Mouse (Mus musculus) liver, adult 2 months (tissue): ENCODE measurements around the gene Tmem143. TPM values are rescaled to one million over a fixed set of nuclear protein-coding genes. Genes with fewer than 3 reads are reported as not detected.

ENCODE experiments used
- DNase-seq: peaks from one replicate; pipeline ENCODE4 v3.0.0-alpha.2; 2011; ENCODE audit warnings: low read depth, low spot score; ENCODE audit errors: extremely low read depth
- H3K27ac ChIP-seq: fragments of 200-500 bp; replicated peaks from 2 replicates; pipeline ENCODE4 v1.5.1; 2012; ENCODE audit warnings: low read depth, mild to moderate bottlenecking, control low read depth, inconsistent platforms, low read length; ENCODE audit not compliant: insufficient read depth
- H3K27me3 ChIP-seq: fragments of 200-500 bp; 2 replicates; pipeline ENCODE4 v1.6.1; 2012; ENCODE audit warnings: mild to moderate bottlenecking, moderate library complexity, low read length, inconsistent platforms; ENCODE audit not compliant: control insufficient read depth, insufficient read depth
- H3K36me3 ChIP-seq: fragments of 200-500 bp; 2 replicates; pipeline ENCODE4 v1.6.1; 2012; ENCODE audit warnings: low read length, inconsistent platforms; ENCODE audit not compliant: control insufficient read depth, insufficient read depth
- H3K4me1 ChIP-seq: fragments of 200-500 bp; 2 replicates; pipeline ENCODE4 v1.6.1; 2011; ENCODE audit warnings: low read length; ENCODE audit not compliant: control insufficient read depth, insufficient read depth
- H3K4me3 ChIP-seq: fragments of 200-500 bp; 2 replicates; pipeline ENCODE4 v1.5.1; 2011; ENCODE audit warnings: low read depth, mild to moderate bottlenecking, control low read depth, low read length, moderate library complexity; ENCODE audit not compliant: insufficient read depth
- H3K79me2 ChIP-seq: fragments of 200-500 bp; 2 replicates; pipeline ENCODE4 v1.6.1; 2012; ENCODE audit warnings: inconsistent platforms, mild to moderate bottlenecking, low read length, moderate library complexity; ENCODE audit not compliant: control insufficient read depth, insufficient read depth
- H3K9ac ChIP-seq: fragments of 200-500 bp; 2 replicates; pipeline ENCODE4 v1.6.1; 2012; ENCODE audit warnings: low read depth, mild to moderate bottlenecking, control low read depth, inconsistent platforms, low read length
- CTCF ChIP-seq: fragments of 200-500 bp; IDR thresholded peaks from 2 replicates; pipeline ENCODE4 v1.5.1; 2011; ENCODE audit warnings: low read depth, low read length, control low read depth
- POLR2A ChIP-seq: fragments of 200-500 bp; IDR thresholded peaks from 2 replicates; pipeline ENCODE4 v1.6.1; 2011; ENCODE audit warnings: low read length, control low read depth; ENCODE audit not compliant: insufficient read depth; ENCODE audit errors: extremely low read depth
- WGBS: fragments of 180-500 bp; shearing (Covaris S2); methylation state at CpG from one replicate; pipeline ENCODE4 v1.1.7; 2018; 5-methylcytosine and 5-hydroxymethylcytosine counted together
- polyA plus RNA-seq: library from polyadenylated mRNA; depleted of rRNA; stranded (reverse); fragments of >200 nt; gene quantifications from 2 replicates; pipeline ENCODE4 v1.2.3, GENCODE M21; 2012
- total RNA-seq: library from RNA; depleted of rRNA; stranded (reverse); fragments of >200 nt; gene quantifications from 2 replicates; pipeline ENCODE4 v1.2.3, GENCODE M21; 2014

Gene Tmem143
- total and polyA plus RNA-seq, 2 experiments, result 16.6 to 59.5 TPM

DNA sequence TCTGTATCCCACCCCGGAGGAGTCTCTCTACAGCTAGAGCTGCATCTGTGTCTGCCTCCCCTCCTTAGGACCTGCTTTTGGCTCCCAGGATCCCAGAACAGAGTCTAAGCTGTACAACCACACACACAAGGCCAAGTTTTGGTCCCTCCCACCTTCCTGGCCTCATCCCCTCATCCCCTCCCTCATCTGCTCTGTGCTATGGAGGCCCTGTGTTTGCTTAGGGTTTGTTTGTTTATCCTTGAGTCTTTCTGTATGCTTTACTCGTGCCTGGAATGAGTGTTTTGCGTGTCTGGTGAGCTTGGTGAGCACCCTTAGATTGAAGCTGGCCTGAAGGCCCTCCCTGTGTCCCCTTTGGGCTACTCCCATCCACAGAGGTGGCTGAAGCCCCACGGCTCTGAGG, 37.7 kb upstream of the Tmem143 start:
- Histone ChIP-seq H3K9ac (no peak overlapping the region), H3K27me3 (peaks cover 5% of the 10 kb centered on the region; the same call in 1 of the 2 replicates)
- no peak for DNase-seq

DNA sequence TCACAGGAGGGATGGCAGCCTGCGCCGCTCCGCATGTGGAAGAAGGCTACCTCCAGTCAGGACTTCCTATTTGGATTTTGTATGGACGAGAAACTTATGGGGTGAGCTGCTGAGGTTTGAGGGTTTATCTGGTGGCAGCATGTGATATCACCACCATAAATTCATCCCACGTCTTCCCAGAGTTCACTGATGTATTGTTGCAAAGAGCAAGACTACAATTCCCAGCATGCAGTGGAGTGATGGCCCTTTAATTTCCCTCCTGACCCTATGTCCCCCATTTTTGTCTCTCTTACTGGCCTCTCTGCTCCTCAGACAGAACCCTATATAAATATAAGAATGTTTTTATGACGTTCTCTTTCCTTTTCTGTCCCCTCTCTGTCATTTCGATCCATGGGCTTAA, 33.9 kb upstream of the Tmem143 start:
- Histone ChIP-seq H3K27me3 (peaks cover 1% of the 10 kb centered on the region; the same call in 1 of the 2 replicates), H3K27ac (no peak overlapping the region), H3K36me3 (no peaks in the 10 kb centered on the region), H3K4me3 (no peak overlapping the region), H3K9ac (no peak overlapping the region), H3K4me1 (peaks cover 6% of the 10 kb centered on the region), H3K79me2 (no peaks in the 10 kb centered on the region)
- DNase-seq, result no peak
- TF ChIP-seq POLR2A, result no peak
- TF ChIP-seq CTCF, result no peak
- WGBS, result 89% methylated on average over 7 of the region's 7 CpGs

More for the DNA sequence above, 37.7 kb upstream of the Tmem143 start:
- Histone ChIP-seq H3K27ac (no peak overlapping the region), H3K4me1 (no peaks in the 10 kb centered on the region), H3K79me2 (no peaks in the 10 kb centered on the region), H3K4me3 (no peak overlapping the region), H3K36me3 (no peaks in the 10 kb centered on the region)
- WGBS, result 43% methylated on average over 4 of the region's 4 CpGs
- TF ChIP-seq POLR2A (no peak), CTCF (no peak)

DNA sequence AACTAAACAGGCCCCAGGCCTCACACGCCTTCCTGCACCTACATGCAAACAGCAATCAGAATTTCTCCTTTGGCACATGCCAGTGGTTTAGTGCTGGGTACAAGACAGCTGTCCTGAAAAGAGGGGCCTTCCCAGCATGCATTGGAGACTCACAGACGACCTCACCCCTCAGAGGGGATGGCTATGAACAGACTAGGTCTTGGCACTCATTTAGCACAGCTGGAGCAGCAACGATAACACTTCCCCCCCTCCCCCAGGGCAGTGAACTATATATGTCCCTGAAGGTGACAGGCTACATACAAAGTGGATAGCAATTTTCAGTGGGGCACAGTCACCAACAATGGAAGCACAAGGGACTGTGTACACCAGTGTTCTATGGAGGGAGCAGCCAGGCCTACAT, 32.3 kb upstream of the Tmem143 start:
- Histone ChIP-seq H3K4me3 (no peak overlapping the region), H3K9ac (no peak overlapping the region), H3K36me3 (no peaks in the 10 kb centered on the region), H3K4me1 (peaks cover 6% of the 10 kb centered on the region), H3K27me3 (peaks cover 5% of the 10 kb centered on the region; the same call in 1 of the 2 replicates), H3K27ac (no peak overlapping the region), H3K79me2 (no peaks in the 10 kb centered on the region)
- TF ChIP-seq CTCF (no peak), POLR2A (no peak)
- WGBS, result 73% methylated on average over 3 of the region's 3 CpGs
- DNase-seq, result no peak

DNA sequence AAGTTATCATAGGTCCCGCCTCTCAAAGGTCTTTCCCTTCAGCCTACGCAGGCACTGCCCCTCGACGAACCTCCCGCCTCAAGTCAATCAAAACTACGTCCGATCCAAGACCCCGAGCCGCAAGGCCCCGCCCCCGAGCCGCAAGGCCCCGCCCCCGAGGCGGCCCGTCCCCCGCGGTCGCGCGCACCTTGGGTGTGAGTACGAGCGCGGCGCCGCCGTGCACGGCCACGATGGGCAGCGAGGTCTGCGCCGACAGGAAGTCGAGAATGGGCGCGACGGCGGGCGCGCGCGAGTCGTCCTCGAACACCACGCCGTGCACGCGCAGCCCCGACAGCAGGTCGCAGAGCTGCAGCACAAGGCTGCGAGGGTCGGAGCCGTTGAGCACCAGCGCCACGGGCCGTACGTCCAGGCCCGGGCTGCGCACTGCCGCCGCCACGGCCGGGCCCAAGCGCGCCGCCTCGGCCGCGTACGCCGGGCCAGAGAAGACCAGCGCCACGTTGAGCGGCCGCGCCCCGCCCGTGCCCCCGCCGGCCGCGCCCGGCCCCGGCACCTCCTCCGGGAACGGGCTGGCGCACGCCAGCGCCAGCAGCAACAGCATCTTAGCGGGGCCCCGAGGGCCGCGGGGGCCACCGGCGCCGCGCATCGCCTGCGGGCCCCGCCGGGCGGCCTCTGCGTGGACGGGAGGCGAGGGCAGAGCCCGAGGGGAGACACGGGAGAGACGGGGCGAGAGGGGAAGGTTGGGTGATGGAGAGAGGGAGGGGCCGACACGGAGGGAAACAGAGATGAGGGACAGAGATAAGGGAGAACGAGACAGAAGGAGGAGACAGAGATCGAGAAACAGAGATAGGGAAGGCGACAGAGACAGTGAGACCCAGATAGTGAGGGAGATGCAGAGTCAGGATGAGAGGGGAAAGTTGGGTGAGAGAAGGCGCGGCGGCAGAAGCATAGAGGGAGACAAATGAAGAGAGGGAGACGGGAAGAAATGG, 30.5 kb upstream of the Tmem143 start:
- 2% methylated on average over 117 of the region's 117 CpGs for WGBS
- no peaks in the 10 kb centered on the region for H3K79me2 ChIP-seq
- peak; percentile 35 for DNase-seq
- TF ChIP-seq CTCF (no peak), POLR2A (no peak)
- H3K9ac ChIP-seq, result peak overlapping the region; percentile 94
- H3K27ac ChIP-seq, result no peak overlapping the region
- peaks cover 16% of the 10 kb centered on the region for H3K27me3 ChIP-seq
- H3K4me1 ChIP-seq, result peaks cover 6% of the 10 kb centered on the region
- H3K4me3 ChIP-seq, result peak overlapping the region; percentile 84
- H3K36me3 ChIP-seq, result no peaks in the 10 kb centered on the region

- TF ChIP-seq POLR2A (no peak), CTCF (no peak)
- Histone ChIP-seq H3K4me1 (peaks cover 6% of the 10 kb centered on the region), H3K36me3 (no peaks in the 10 kb centered on the region), H3K27ac (no peak overlapping the region), H3K79me2 (no peaks in the 10 kb centered on the region), H3K4me3 (no peak overlapping the region), H3K9ac (no peak overlapping the region), H3K27me3 (peaks cover 16% of the 10 kb centered on the region)
- 83% methylated on average over 2 of the region's 2 CpGs for WGBS
- DNase-seq, result no peak
Observed at GRCm38 (mm10) chr7:45867871-45868270, 28.9 kb upstream of the Tmem143 start.

DNA sequence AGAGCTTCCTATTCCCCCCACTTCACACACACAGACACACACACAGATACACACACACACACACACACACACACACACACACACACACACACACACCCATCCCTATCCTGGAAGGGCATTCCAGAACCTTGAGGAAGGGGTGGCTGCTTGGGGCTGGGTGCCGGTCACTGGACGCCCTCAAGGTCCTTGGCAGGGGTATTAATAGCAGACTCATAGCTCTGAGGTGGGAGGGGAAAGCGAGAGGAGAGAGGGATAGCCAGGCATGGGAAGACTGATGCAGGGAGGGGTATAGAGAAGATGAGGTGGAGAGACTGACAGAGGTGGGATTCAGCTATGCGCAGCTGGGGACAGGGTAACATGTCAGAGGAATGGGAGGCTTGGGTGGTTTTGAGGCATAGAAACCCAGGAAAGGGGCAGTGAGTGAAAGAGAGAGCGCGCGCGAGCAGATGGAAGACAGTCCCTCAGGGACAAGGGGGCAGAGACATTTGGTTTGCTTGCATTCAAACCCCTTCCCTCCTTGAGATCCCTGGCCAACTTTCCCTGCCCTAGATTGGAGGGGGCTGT, 27.6 kb upstream of the Tmem143 start:
- H3K79me2 ChIP-seq, result peaks cover 7% of the 10 kb centered on the region; the same call in 1 of the 2 replicates
- TF ChIP-seq POLR2A (no peak), CTCF (no peak)
- H3K27ac ChIP-seq, result no peak overlapping the region
- no peak overlapping the region for H3K4me3 ChIP-seq
- WGBS, result 53% methylated on average over 8 of the region's 8 CpGs
- H3K9ac ChIP-seq, result no peak overlapping the region
- no peak for DNase-seq
- H3K27me3 ChIP-seq, result peaks cover 16% of the 10 kb centered on the region
- peaks cover 12% of the 10 kb centered on the region for H3K4me1 ChIP-seq
- H3K36me3 ChIP-seq, result peaks cover 2% of the 10 kb centered on the region; the same call in 1 of the 2 replicates
